10 mouse cellular contexts compared by ENCODE assay signal in the genomic region with DNA sequence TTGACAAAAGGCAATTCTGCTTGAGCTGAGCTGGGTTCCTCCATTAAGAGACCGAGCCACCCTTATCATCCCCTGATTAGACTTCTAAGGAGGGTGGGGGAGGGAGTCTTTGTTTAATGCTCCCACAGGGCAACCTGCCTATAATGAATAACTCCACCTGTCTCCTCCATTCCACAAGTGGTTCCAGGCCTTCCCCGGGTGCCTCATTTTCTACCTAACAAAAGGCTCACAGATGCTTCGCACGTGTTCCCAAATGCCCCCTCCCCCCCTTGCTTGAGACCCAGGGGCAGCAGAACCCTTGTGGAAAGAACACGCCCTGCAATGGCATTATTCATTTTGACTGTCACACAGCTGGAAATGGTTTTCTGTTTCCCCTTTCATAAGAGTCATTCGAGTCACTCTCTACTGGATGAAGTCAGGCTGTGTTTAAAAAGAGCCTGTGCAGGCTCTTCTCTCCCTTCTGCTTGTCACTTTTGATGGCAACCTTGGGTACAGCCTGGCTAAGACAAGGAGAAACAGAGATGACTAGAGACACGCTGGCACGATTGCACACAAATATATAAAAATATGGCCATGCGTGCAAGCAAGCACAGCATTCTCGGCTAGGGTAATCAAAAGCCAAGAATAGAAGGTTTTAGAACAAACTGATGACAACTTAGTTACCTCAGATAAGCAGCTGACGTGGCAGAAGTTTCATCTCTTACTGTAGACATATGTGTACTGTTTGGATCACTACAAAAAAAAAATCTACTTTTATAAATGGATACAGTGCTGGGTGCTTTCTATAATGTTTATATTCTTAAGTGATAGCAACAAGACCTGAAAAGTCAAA. TPM values are rescaled to one million over a fixed set of nuclear protein-coding genes. Genes with fewer than 3 reads are reported as not detected.
A peak's percentile ranks its signal among the peaks of the same experiment; 100 is the strongest.
DNase-seq lines count a peak whose midpoint lies in the region; ATAC-seq lines count a peak whose summit lies in the region.
"Had no signal": no experiment of that assay in that cellular context is flagged by ENCODE, and none has a peak within 500 bp of the region (broad histone marks: within the 10 kb centered on the region; RNA-seq: fewer than 3 reads in every experiment).

No protein-coding gene starts in this region.

- no peak overlapping the region for H3K4me2 ChIP-seq in forebrain, embryonic 12.5 days
- no peak overlapping the region for H3K4me2 ChIP-seq in lung, embryonic 15.5 days
- no peak overlapping the region for H3K4me2 ChIP-seq in forebrain, embryonic 14.5 days (ENCODE audit: low read length)
- H3K4me2 ChIP-seq in neural tube, embryonic 11.5 days (ENCODE audit: low read depth), result no peak overlapping the region
- H3K4me2 ChIP-seq: midbrain, embryonic 12.5 days had no signal

- ATAC-seq in forebrain, embryonic 12.5 days (ENCODE audit: low FRiP score), result no peak
- peak; percentile 56; the same call in 1 of the 2 replicates for ATAC-seq in lung, embryonic 15.5 days (ENCODE audit: borderline replicate concordance, extremely low read depth, low FRiP score, low TSS enrichment)
- no peak for ATAC-seq in forebrain, embryonic 14.5 days
- no peak for ATAC-seq in neural tube, embryonic 11.5 days (ENCODE audit: insufficient read depth, low FRiP score, low TSS enrichment)
- ATAC-seq: hindbrain, embryonic 16.5 days had no signal

- H3K4me1 ChIP-seq in forebrain, embryonic 10.5 days, result peaks cover 65% of the 10 kb centered on the region
- H3K4me1 ChIP-seq in forebrain, embryonic 12.5 days, result peaks cover 11% of the 10 kb centered on the region
- H3K4me1 ChIP-seq in lung, embryonic 15.5 days, result peaks cover 35% of the 10 kb centered on the region
- peaks cover 6% of the 10 kb centered on the region for H3K4me1 ChIP-seq in forebrain, embryonic 14.5 days (ENCODE audit: control insufficient read depth, insufficient read depth, low read length)
- peaks cover 4% of the 10 kb centered on the region; the same call in 1 of the 2 replicates for H3K4me1 ChIP-seq in neural tube, embryonic 11.5 days (ENCODE audit: control insufficient read depth, insufficient read depth, low read length)

- no peaks in the 10 kb centered on the region for H3K9me3 ChIP-seq in forebrain, embryonic 10.5 days
- no peaks in the 10 kb centered on the region for H3K9me3 ChIP-seq in forebrain, embryonic 12.5 days
- H3K9me3 ChIP-seq in lung, embryonic 15.5 days, result no peaks in the 10 kb centered on the region
- H3K9me3 ChIP-seq in forebrain, embryonic 14.5 days (replicated peaks; ENCODE audit: control insufficient read depth, low read length), result no peaks in the 10 kb centered on the region
- H3K9me3 ChIP-seq in neural tube, embryonic 11.5 days (ENCODE audit: control insufficient read depth, low read length), result no peaks in the 10 kb centered on the region
- H3K9me3 ChIP-seq: midbrain, embryonic 12.5 days had no signal

- peaks cover 58% of the 10 kb centered on the region for H3K36me3 ChIP-seq in forebrain, embryonic 10.5 days (replicated peaks)
- H3K36me3 ChIP-seq in forebrain, embryonic 12.5 days (replicated peaks), result 0 out of 2 replicates have a peak, but pooled peaks cover 3% of the 10 kb centered on the region
- H3K36me3 ChIP-seq in lung, embryonic 15.5 days, result no peaks in the 10 kb centered on the region
- no peaks in the 10 kb centered on the region for H3K36me3 ChIP-seq in forebrain, embryonic 14.5 days (ENCODE audit: control insufficient read depth, insufficient read depth, low read length)
- H3K36me3 ChIP-seq in neural tube, embryonic 11.5 days (ENCODE audit: control insufficient read depth, insufficient read depth, low read length), result no peaks in the 10 kb centered on the region
- H3K36me3 ChIP-seq: midbrain, embryonic 12.5 days had no signal

- no peak overlapping the region for H3K9ac ChIP-seq in forebrain, embryonic 12.5 days
- no peak overlapping the region for H3K9ac ChIP-seq in lung, embryonic 15.5 days
- no peak overlapping the region for H3K9ac ChIP-seq in forebrain, embryonic 14.5 days (ENCODE audit: low read length)
- no peak overlapping the region for H3K9ac ChIP-seq in neural tube, embryonic 11.5 days (ENCODE audit: low read length)
- H3K9ac ChIP-seq: midbrain, embryonic 12.5 days had no signal

- WGBS in forebrain, embryonic 10.5 days, result 47% methylated on average over 11 of the region's 11 CpGs
- 41% methylated on average over 11 of the region's 11 CpGs for WGBS in forebrain, embryonic 12.5 days
- WGBS in lung, embryonic 15.5 days, result 20% methylated on average over 11 of the region's 11 CpGs
- WGBS in forebrain, embryonic 14.5 days, result 37% methylated on average over 11 of the region's 11 CpGs
- WGBS in neural tube, embryonic 11.5 days, result 37% methylated on average over 11 of the region's 11 CpGs

- peak overlapping the region; percentile 72 for H3K27ac ChIP-seq in forebrain, embryonic 10.5 days
- no peak overlapping the region for H3K27ac ChIP-seq in forebrain, embryonic 12.5 days
- peak overlapping the region; percentile 76 for H3K27ac ChIP-seq in lung, embryonic 15.5 days
- H3K27ac ChIP-seq in forebrain, embryonic 14.5 days (ENCODE audit: low read depth, low read length), result no peak overlapping the region
- 0 out of 2 replicates have a peak overlapping the region, but pooled peaks have one; percentile 1 for H3K27ac ChIP-seq in neural tube, embryonic 11.5 days (ENCODE audit: low read depth, low read length)
- H3K27ac ChIP-seq: midbrain, embryonic 12.5 days had no signal

- DNase-seq in forebrain, embryonic 10.5 days (ENCODE audit: extremely low spot score, low spot score), result peak; percentile 43
- DNase-seq in lung, postnatal 4 days, result no peak
- DNase-seq in forebrain, embryonic 14.5 days (ENCODE audit: low spot score), result peak; percentile 26
- peak; percentile 74 for DNase-seq in neural tube, embryonic 11.5 days (ENCODE audit: low spot score)
- no peak for DNase-seq in cerebellum, adult 11 months
- no peak for DNase-seq in MN1 (ENCODE audit: low spot score)

- peaks cover 5% of the 10 kb centered on the region; the same call in 1 of the 2 replicates for H3K27me3 ChIP-seq in forebrain, embryonic 10.5 days (ENCODE audit: poor library complexity, severe bottlenecking)
- peaks cover 3% of the 10 kb centered on the region; the same call in 1 of the 2 replicates for H3K27me3 ChIP-seq in forebrain, embryonic 12.5 days
- no peaks in the 10 kb centered on the region for H3K27me3 ChIP-seq in lung, embryonic 15.5 days
- H3K27me3 ChIP-seq in forebrain, embryonic 14.5 days (replicated peaks; ENCODE audit: control insufficient read depth, insufficient read depth, low read length), result no peaks in the 10 kb centered on the region
- H3K27me3 ChIP-seq in neural tube, embryonic 11.5 days (ENCODE audit: control insufficient read depth, insufficient read depth, low read length), result no peaks in the 10 kb centered on the region

- no peak overlapping the region for H3K4me3 ChIP-seq in forebrain, embryonic 10.5 days
- H3K4me3 ChIP-seq in forebrain, embryonic 12.5 days (replicated peaks), result no peak overlapping the region
- H3K4me3 ChIP-seq in lung, embryonic 15.5 days, result no peak overlapping the region
- H3K4me3 ChIP-seq in forebrain, embryonic 14.5 days (ENCODE audit: low read depth, low read length), result no peak overlapping the region
- H3K4me3 ChIP-seq in neural tube, embryonic 11.5 days (ENCODE audit: low read depth, low read length), result no peak overlapping the region
- H3K4me3 ChIP-seq: midbrain, embryonic 12.5 days had no signal

RNA-seq across cellular contexts. Expression of gene Lpar1, which starts 7.0 kb away (rescaled TPM):
- 60.9 and 63.8 TPM in 2 replicates for polyA plus RNA-seq in forebrain, embryonic 10.5 days (2016; fragmentation: Nextera tagmentation; extraction: Ambion mirVana)
- polyA plus RNA-seq in forebrain, embryonic 12.5 days (2016; fragmentation: Nextera tagmentation; extraction: Ambion mirVana), result 45.9 and 50.2 TPM in 2 replicates
- polyA plus RNA-seq in lung, embryonic 15.5 days (2015; fragmentation: Nextera tagmentation; extraction: Ambion mirVana), result 36.7 and 38.6 TPM in 2 replicates
- polyA plus RNA-seq in forebrain, embryonic 14.5 days (2014; fragmentation: Nextera tagmentation; extraction: Ambion mirVana), result 33.8 and 35.2 TPM in 2 replicates
- 60.3 and 69.8 TPM in 2 replicates for polyA plus RNA-seq in neural tube, embryonic 11.5 days (2014; fragmentation: Nextera tagmentation; extraction: Ambion mirVana)

Comparison
In these comparisons a context has a peak if more than half of its experiments do, and no peak if none do; other contexts are left out.
1. H3K27ac ChIP-seq: peak in forebrain, embryonic 10.5 days (single experiment), lung, embryonic 15.5 days (single experiment) and neural tube, embryonic 11.5 days (single experiment); none in forebrain, embryonic 12.5 days (single experiment) and forebrain, embryonic 14.5 days (single experiment).
2. DNase-seq: peak in forebrain, embryonic 10.5 days (single experiment), forebrain, embryonic 14.5 days (single experiment) and neural tube, embryonic 11.5 days (single experiment); none in lung, postnatal 4 days (0 of 2), cerebellum, adult 11 months (single experiment) and MN1 (single experiment).